8 mouse cellular contexts compared by ENCODE assay signal in the genomic region with DNA sequence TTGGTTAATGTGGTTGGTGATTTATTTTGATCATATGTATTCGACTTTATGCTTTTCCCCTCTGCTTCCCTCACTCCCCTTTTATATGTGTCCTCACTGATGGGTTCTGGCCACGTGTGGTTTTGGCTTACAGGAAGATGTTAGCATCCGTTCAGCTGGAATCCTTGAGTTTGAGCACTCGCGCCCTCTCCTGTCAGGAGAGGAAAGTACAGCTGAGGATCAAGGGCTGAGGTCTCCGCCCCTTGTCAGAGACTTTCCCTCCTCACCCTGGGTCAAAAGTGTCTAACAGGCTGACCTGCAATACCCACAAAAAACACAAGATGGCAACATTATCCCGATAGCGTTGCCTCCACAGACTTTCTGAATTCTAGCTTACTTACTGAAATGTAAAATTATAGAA. TPM values are rescaled to one million over a fixed set of nuclear protein-coding genes. Genes with fewer than 3 reads are reported as not detected.
DNase-seq lines count a peak whose midpoint lies in the region; ATAC-seq and TF ChIP-seq lines count a peak whose summit lies in the region.

No protein-coding gene starts in this region.

- H3K27ac ChIP-seq in cerebellum, adult 2 months (ENCODE audit: insufficient read depth, low read length), result no peak overlapping the region
- no peak overlapping the region for H3K27ac ChIP-seq in hindbrain, embryonic 14.5 days

- ATAC-seq in Patski, result peak; percentile 74
- ATAC-seq in hindbrain, embryonic 14.5 days (ENCODE audit: low FRiP score), result peak; percentile 46; the same call in 1 of the 2 replicates
- ATAC-seq in megakaryocyte, adult 5-6 weeks (ENCODE audit: poor library complexity, severe bottlenecking), result peak; percentile 83

- no peak overlapping the region for H3K4me3 ChIP-seq in cerebellum, adult 2 months (replicated peaks; ENCODE audit: insufficient read depth, low read depth, low read length)
- H3K4me3 ChIP-seq in hindbrain, embryonic 14.5 days (replicated peaks; ENCODE audit: low read length), result no peak overlapping the region

- peak; percentile 97 for TF ChIP-seq CTCF in Patski (IDR thresholded peaks at IDR 0.05)
- peak; percentile 62 for TF ChIP-seq CTCF in cerebellum, adult 2 months (IDR thresholded peaks at IDR 0.05; ENCODE audit: borderline replicate concordance, insufficient read depth, low read depth, low read length)

- in situ Hi-C loops in Patski (cut with MboI; ENCODE audit: low pct_unique_long_range_greater_than_20kb), result loop anchor here (5.0 kb wide), 1 partner anchor 237 kb away; no protein-coding TSS in a partner anchor

- WGBS in cerebellum, adult 2 months, result 4% methylated on average over 8 of the region's 8 CpGs
- WGBS in hindbrain, embryonic 14.5 days, result 3% methylated on average over 8 of the region's 8 CpGs

- H3K27me3 ChIP-seq in Patski, result no peaks in the 10 kb centered on the region
- H3K27me3 ChIP-seq in cerebellum, adult 2 months (ENCODE audit: control insufficient read depth, insufficient read depth, low read length), result no peaks in the 10 kb centered on the region
- H3K27me3 ChIP-seq in hindbrain, embryonic 14.5 days (ENCODE audit: control insufficient read depth, insufficient read depth, low read length), result no peaks in the 10 kb centered on the region

- POLR2A ChIA-PET in Patski (lab: Charles Lee), result no interaction called here

- H3K36me3 ChIP-seq in hindbrain, embryonic 14.5 days (replicated peaks; ENCODE audit: control insufficient read depth, insufficient read depth), result no peaks in the 10 kb centered on the region

- DNase-seq in Patski (ENCODE audit: low read depth, low spot score), result peak; percentile 71
- peak; percentile 58 to 59 for DNase-seq in cerebellum, adult 2 months
- DNase-seq in frontal cortex, postnatal 10 days (ENCODE audit: low spot score in 2 of 2), result peak; percentile 61 to 76
- peak; percentile 93 for DNase-seq in hindbrain, embryonic 14.5 days (ENCODE audit: low spot score)
- DNase-seq in layer of hippocampus, postnatal 25 days (ENCODE audit: extremely low spot score in 1 of 2, low spot score in 1 of 2), result peak; percentile 29 to 64
- peak; percentile 30 to 49 for DNase-seq in right cerebral cortex, postnatal 36 days (ENCODE audit: low spot score in 2 of 2)
- DNase-seq in urinary bladder, postnatal 4 days (ENCODE audit: low spot score in 2 of 2), result peak; percentile 80 to 86

- no peak overlapping the region for H3K9ac ChIP-seq in hindbrain, embryonic 14.5 days

- no peak overlapping the region for H3K4me2 ChIP-seq in hindbrain, embryonic 14.5 days (replicated peaks)

- H3K9me3 ChIP-seq in hindbrain, embryonic 14.5 days (ENCODE audit: control insufficient read depth, low read length), result no peaks in the 10 kb centered on the region

- CTCF ChIA-PET in Patski (lab: Charles Lee), result interaction anchor here (1.0 to 3.0 kb wide), 10 partner anchors 9 to 284 kb away, joined by 3 to 22 read pairs (median 4); no protein-coding TSS in a partner anchor

- peaks cover 3% of the 10 kb centered on the region; the same call in 1 of the 2 replicates for H3K4me1 ChIP-seq in cerebellum, adult 2 months (ENCODE audit: control insufficient read depth, insufficient read depth, low read length)
- H3K4me1 ChIP-seq in hindbrain, embryonic 14.5 days (replicated peaks; ENCODE audit: control insufficient read depth, insufficient read depth, low read length), result no peaks in the 10 kb centered on the region

- no peak for TF ChIP-seq POLR2A in cerebellum, adult 2 months (IDR thresholded peaks at IDR 0.05; ENCODE audit: borderline replicate concordance, insufficient read depth, low read length)

RNA-seq across cellular contexts. Expression of gene Nr2e3, which starts 1.2 kb away (rescaled TPM):
- polyA plus RNA-seq in Patski (2021), result not detected
- not detected in 2 replicates for polyA plus RNA-seq in cerebellum, adult 2 months (2012; rRNA removed)
- polyA plus RNA-seq in hindbrain, embryonic 14.5 days (2014; fragmentation: Nextera tagmentation; extraction: Ambion mirVana), result not detected in 2 replicates
- total RNA-seq in layer of hippocampus, postnatal 25 days (2021), result not detected
- not detected in 2 replicates for total RNA-seq in megakaryocyte, adult 5-6 weeks (2015)
- not detected in 2 replicates for total RNA-seq in megakaryocyte, adult 5-6 weeks (2017)

Comparison
In these comparisons a context has a peak if more than half of its experiments do, and no peak if none do; other contexts are left out.
1. DNase-seq: peak in every context shown above with its lines; median percentile 93 in hindbrain, embryonic 14.5 days; 83 in urinary bladder, postnatal 4 days; 71 in Patski; 68 in frontal cortex, postnatal 10 days; 58 in cerebellum, adult 2 months; 46 in layer of hippocampus, postnatal 25 days; 40 in right cerebral cortex, postnatal 36 days.